Mouse (Mus musculus): ENCODE results near the gene Midn.
A peak's percentile ranks its signal among the peaks of the same experiment; 100 is the strongest.

Midn gene

GRCm38 (mm10) chr10:80196778-80197581, 48.9 kb downstream of the Midn start:
- no peak for DNase-seq

GRCm38 (mm10) chr10:80199440-80200008, 51.5 kb downstream of the Midn start:
- DNase-seq, result peak; percentile 80

- DNase-seq, result no peak
Observed at GRCm38 (mm10) chr10:80200485-80200884, 52.4 kb downstream of the Midn start.

GRCm38 (mm10) chr10:80204055-80204454, 56.0 kb downstream of the Midn start:
- DNase-seq, result no peak

- DNase-seq, result no peak
Observed at GRCm38 (mm10) chr10:80207201-80207600, 59.1 kb downstream of the Midn start.

GRCm38 (mm10) chr10:80207676-80208075, 59.6 kb downstream of the Midn start:
- DNase-seq, result no peak
